Mouse (Mus musculus): ENCODE data around the gene Cdk17. TPM values are rescaled to one million over a fixed set of nuclear protein-coding genes. Genes with fewer than 3 reads are reported as not detected.

Gene Cdk17
- total RNA-seq, 2 experiments from 2014 or later = 207 to 216 TPM

DNA sequence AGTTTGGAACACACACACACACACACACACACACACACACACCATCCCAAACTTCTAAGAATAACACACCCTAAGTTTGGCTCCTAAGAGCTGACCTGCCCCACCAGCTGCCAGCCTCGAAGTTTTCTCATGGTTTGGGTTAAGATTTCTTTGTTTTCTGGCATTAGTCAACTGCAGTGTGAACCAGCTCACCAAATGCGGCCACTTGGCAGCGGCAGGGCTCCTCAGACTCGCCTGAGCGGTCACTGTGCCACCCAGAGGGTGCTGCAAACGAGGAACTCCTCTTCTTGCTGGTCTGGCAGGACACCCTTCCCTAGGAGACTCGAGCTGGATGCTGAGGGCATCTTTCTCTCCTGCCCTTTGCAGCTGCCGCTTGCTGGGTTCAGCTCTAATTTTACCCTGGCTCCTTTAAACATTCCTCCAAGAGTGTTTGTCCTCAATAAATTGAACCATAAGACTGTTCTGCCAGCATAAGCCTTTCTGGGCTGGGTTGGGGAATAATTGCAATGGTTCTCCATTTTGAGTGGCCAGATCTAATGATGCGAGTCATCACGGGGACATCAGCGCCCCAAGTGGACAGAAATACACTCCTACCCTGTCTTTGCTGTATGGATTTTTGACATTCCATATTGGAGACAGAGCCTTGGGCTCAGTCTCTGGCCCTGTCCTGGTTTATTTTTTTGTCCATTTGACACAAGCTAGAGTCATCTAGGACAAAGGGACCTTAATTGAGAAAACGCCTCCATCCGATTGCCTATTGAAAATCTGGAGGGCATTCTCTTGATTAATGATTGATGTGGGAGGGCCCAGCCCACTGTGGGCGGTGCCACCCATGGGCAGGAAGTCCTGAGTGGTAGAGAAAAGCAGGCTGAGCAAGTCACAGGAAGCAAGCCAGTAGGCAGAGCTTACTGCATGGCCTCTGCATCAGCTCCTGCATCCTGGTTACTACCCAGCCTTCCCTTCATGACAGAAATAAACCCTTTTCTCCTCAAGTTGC is 112.6 kb downstream of the Cdk17 start:
- intact Hi-C loops (cut with DNase I) = loop anchor here (10.0 kb wide), 1 partner anchor 198 kb away; no protein-coding TSS in a partner anchor
- no peak overlapping the region for H3K4me3 ChIP-seq
- DNase-seq (ENCODE audit: extremely low spot score in 1 of 2, low spot score in 2 of 2) = no peak
- TF ChIP-seq CTCF (IDR thresholded peaks at IDR 0.05) = peak; percentile 47
- H3K27ac ChIP-seq = peak overlapping the region; percentile 97

DNA sequence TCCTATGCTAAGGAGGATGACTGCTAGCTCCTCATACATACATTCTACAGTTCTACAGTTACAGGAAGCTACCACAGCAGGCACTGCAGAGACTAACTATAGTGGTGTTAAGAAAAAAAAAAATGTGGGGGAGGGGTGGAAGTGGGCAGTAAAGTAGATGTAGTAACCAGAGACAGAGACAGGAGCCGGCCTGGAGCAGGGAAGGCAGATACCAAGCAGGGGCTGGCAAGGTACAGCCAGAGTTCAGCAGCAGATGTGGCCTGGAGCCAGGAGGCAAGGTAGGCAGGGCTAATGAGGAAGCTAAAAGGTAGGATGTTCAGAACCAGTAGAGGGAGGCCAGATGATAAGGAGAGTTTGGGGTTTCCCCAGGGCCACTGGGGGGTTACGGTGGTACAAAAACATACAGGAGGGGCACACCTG is 113.6 kb downstream of the Cdk17 start:
- no peak for DNase-seq (ENCODE audit: extremely low spot score in 1 of 2, low spot score in 2 of 2)
- Histone ChIP-seq H3K27ac (peak overlapping the region; percentile 97), H3K4me3 (no peak overlapping the region)
- TF ChIP-seq CTCF (IDR thresholded peaks at IDR 0.05) = peak; percentile 7; the same call in 1 of the 2 replicates
- intact Hi-C loops (cut with DNase I) = loop anchor here (2.0 to 10.0 kb wide), 3 partner anchors 19 to 199 kb away; partner anchors contain the start of gene Cdk17

DNA sequence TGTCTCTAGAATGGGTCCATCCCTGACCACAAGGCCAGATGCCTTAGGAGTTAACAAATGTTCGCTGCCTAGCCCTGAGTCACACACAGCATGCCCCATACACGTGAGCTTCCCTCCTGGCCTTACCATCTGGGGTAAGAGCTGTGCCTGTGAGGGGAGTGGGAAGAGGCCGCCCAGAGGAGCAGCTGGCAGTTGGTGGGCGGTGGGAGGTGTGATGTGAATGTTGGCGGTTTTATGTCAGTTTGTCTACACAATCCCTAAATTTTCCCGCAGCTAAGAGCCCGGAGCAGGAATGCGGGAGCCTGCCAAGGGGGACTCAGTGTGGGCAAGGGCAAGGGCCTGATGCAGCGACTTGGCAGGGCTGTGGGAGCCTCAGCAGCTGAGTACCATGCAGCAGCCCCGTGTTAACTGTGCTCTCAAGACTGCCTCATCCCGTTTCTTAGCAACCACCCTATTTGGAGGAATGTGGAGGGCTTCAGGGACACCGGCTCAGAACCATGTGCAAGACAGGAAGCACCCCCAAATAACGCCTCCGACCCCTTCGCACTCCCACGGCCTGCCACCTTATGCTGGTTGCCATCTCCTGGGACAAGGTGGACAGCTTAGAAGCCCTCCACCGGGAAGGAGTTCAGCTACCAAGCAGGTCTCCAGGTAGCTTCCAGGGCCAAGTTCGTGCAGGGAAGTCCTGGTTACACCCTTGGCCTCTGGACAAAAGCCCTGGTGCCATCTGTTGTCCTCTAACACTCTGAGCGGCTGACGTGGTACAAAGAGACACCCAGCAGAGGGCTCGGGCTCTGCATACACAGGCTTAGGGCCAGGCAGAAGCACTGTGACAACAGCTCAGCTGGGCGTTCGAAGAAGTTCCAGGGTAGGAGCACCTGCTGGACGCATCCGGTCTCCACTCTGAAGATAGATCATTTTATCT is 114.8 kb downstream of the Cdk17 start:
- Histone ChIP-seq H3K27ac (peak overlapping the region; percentile 97), H3K4me3 (peak overlapping the region; percentile 37; the same call in 1 of the 2 replicates)
- peak; percentile 1; the same call in 1 of the 2 replicates for TF ChIP-seq CTCF (IDR thresholded peaks at IDR 0.05)
- peak; percentile 87 to 90 for DNase-seq (ENCODE audit: extremely low spot score in 1 of 2, low spot score in 2 of 2)
- intact Hi-C loops (cut with DNase I) = loop anchor here (1.0 to 10.0 kb wide), 4 partner anchors 9 to 201 kb away; partner anchors contain the start of gene Cdk17

DNA sequence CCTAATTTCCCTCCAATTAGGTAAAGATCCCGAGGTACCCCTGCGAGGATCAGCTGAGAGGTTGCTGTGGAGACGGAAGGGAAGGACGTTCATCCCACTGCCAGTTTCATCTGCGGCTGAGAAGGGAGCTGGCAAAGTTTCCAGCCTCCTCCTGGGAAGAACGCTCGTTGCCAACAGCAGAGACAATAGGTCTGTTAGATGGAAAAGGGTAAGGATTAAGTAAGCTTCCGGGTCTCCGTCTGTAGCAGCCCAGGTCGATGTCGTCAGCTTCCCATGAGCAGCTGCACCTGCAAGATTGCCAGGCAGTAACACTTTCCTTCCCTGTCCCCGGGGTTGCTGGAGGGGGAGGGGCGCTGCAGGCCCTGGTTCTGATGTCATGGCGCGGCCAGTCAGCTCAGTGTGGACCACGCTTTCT is 115.7 kb downstream of the Cdk17 start:
- DNase-seq (ENCODE audit: extremely low spot score in 1 of 2, low spot score in 2 of 2) = peak; percentile 68 to 81
- no peak for TF ChIP-seq CTCF (IDR thresholded peaks at IDR 0.05)
- peak overlapping the region; percentile 97 for H3K27ac ChIP-seq
- intact Hi-C loops (cut with DNase I) = loop anchor here (10.0 kb wide), 1 partner anchor 202 kb away; no protein-coding TSS in a partner anchor
- H3K4me3 ChIP-seq = peak overlapping the region; percentile 37

DNA sequence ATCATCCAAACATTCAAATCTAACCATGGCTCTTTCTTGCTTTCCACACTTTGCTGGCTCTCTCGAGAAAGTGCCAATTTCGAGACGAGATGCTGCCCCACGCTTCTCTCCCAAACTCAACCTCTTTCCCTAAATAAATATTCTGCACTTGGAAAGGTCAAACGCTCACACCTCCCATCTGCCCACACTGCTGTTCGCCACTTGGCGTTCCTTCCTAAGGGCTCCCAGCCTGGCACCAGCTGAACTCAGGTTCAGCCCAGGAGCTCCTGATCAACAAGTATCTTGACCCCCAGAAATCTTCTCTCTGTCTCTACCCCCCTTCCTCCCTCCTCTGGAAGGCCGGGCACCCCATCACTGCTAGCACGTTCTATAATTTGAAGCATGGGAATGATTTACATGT is 116.2 kb downstream of the Cdk17 start:
- intact Hi-C loops (cut with DNase I) = loop anchor here (10.0 kb wide), 1 partner anchor 202 kb away; no protein-coding TSS in a partner anchor
- no peak overlapping the region; the same call in 1 of the 2 replicates for H3K4me3 ChIP-seq
- no peak for TF ChIP-seq CTCF (IDR thresholded peaks at IDR 0.05)
- H3K27ac ChIP-seq = peak overlapping the region; percentile 97
- no peak for DNase-seq (ENCODE audit: extremely low spot score in 1 of 2, low spot score in 2 of 2)

DNA sequence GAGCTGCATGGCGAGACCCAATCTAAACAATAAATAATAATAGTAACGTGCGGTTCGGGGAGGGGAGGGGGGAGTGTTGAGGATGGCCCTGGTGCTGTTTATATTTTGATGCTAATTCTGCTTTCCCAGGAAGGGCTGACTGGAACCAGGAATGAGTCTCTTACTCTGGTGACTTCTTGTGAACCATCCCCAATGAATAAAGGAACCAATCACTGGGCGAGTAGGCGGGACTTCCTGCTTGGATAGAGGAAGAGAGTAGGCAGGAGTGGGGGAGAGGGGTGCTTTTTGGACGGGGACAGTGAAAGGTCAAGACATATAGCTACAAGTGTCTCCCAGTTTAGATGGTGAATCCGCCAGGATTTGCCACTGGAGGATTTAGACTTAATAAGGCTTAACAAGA is 117.7 kb downstream of the Cdk17 start:
- intact Hi-C loops (cut with DNase I) = loop anchor here (10.0 kb wide), 1 partner anchor 204 kb away; no protein-coding TSS in a partner anchor
- Histone ChIP-seq H3K4me3 (no peak overlapping the region), H3K27ac (peak overlapping the region; percentile 26; the same call in 1 of the 2 replicates)
- no peak for DNase-seq (ENCODE audit: extremely low spot score in 1 of 2, low spot score in 2 of 2)
- TF ChIP-seq CTCF (IDR thresholded peaks at IDR 0.05) = no peak

DNA sequence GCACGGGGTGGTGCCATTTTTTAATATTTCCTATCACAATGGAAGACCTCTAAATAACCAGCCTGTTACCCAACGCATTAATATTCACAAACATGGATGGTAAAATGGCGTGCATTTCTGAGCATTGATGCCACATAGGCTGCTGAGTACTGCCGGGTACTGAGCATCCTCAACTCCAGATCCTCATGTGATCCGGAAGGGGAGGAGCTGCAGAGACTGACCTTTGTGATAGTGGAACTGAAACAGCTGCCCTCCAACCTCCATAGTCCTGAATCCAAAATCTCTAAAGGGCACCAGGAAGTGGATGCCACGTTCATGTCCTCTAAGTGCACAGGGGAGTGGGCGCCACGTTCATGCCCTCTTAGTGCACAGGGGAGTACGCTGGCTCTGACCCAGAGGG is 118.4 kb downstream of the Cdk17 start:
- intact Hi-C loops (cut with DNase I) = loop anchor here (10.0 kb wide), 1 partner anchor 204 kb away; no protein-coding TSS in a partner anchor
- no peak for DNase-seq (ENCODE audit: extremely low spot score in 1 of 2, low spot score in 2 of 2)
- Histone ChIP-seq H3K27ac (no peak overlapping the region), H3K4me3 (no peak overlapping the region)
- no peak for TF ChIP-seq CTCF (IDR thresholded peaks at IDR 0.05)

DNA sequence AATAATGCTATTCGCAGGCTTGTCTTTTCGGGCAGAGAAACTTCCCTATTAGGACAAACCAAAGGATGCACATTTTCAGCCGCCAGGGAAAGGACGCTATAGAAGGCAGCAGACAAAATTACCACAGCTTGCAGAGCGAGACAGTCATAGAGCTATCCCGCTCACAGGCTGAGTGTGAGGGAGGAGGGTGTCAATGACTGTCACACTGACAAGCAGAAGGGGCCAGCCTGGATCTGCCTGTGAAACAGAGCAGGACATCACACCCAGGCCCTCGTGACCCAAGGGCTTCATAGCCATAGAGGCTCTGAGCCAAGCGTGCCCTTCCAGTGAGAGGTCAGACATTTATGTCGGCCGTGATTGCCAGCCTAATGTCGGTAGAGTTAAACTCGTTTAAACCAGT is 119.9 kb downstream of the Cdk17 start:
- TF ChIP-seq CTCF (IDR thresholded peaks at IDR 0.05) = peak; percentile 15
- intact Hi-C loops (cut with DNase I) = no loop called here
- Histone ChIP-seq H3K4me3 (no peak overlapping the region), H3K27ac (peak overlapping the region; percentile 90)
- DNase-seq (ENCODE audit: extremely low spot score in 1 of 2, low spot score in 2 of 2) = no peak

DNA sequence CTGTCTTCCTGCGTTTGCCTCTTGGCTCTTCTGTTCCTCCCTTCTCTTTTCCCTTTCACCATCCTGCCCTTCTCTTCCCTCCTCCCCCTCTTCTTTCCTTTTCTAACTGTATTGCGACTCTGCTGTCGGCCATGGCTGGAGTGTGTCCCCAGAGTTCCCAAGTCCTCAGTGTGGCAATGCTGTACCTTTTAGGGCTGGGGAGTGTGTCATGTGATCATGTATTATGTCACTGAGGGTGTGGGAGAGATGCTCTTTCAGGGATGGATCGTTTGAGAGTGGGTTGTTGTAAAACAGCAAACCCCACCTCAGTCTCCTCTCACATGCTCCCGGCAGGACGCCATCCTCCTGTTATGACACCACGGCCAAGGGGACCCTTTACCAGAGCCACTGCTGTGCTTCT is 120.4 kb downstream of the Cdk17 start:
- Histone ChIP-seq H3K4me3 (no peak overlapping the region), H3K27ac (peak overlapping the region; percentile 90)
- TF ChIP-seq CTCF (IDR thresholded peaks at IDR 0.05) = no peak
- intact Hi-C loops (cut with DNase I) = no loop called here
- no peak for DNase-seq (ENCODE audit: extremely low spot score in 1 of 2, low spot score in 2 of 2)

DNA sequence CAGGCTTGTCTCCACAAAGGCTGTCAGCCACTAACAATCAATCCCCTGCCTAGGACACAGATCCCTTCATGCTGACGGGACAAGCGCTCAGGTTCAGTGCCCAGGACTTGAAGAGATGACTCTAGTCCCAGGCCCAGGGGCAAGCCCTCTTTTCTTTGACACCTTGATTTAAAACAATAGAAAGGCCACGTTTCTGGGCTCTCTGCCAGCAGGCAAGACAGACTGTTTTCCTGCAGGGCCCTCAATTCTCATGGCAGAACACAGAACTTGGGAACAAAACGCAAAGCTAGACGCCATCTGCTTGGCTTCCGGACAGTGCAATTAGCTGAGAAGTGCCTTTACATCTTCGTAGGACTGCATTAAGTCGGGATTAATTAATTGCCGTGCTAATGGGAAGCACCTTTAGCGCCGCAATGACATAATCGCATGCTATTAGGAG is 121.9 kb downstream of the Cdk17 start:
- intact Hi-C loops (cut with DNase I) = no loop called here
- DNase-seq (ENCODE audit: extremely low spot score in 1 of 2, low spot score in 2 of 2) = no peak
- H3K4me3 ChIP-seq = no peak overlapping the region
- TF ChIP-seq CTCF (IDR thresholded peaks at IDR 0.05) = no peak
- 0 out of 2 replicates have a peak overlapping the region, but pooled peaks have one; percentile 24 for H3K27ac ChIP-seq

DNA sequence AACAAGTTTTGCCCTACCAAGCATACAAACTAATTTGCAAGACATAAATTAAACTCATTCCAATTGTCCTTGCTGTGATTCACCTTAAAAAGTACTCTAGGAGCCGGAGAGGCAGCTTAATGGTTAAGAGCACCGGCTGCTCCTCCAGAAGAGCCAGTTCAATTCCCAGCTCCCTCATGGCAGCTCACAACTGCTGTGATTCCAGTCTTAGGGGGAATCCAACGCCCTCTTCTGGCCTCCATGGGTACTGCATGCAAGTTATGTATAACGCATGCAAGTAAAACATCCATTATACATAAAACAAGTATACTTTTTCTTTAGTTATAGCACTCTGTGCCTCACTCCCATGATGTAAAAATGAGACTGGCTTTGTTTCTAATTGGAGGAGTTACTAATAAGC is 122.6 kb downstream of the Cdk17 start:
- Histone ChIP-seq H3K27ac (no peak overlapping the region), H3K4me3 (no peak overlapping the region)
- peak; percentile 57 for TF ChIP-seq CTCF (IDR thresholded peaks at IDR 0.05)
- no peak for DNase-seq (ENCODE audit: extremely low spot score in 1 of 2, low spot score in 2 of 2)
- intact Hi-C loops (cut with DNase I) = no loop called here

Measured in left cerebral cortex, adult 2 months (tissue).